Mouse (Mus musculus) lung, postnatal 10 days (tissue): Measurements from ENCODE around the gene Rps6kl1.
A peak's percentile ranks its signal among the peaks of the same experiment; 100 is the strongest.
"Not testable (repeated sequence)": the region's sequence is repeated elsewhere in the genome, so short reads cannot be mapped to it uniquely, and the experiment has no call there.

ENCODE experiments used
- DNase-seq: peaks from one replicate; pipeline ENCODE4 v3.0.0; 2021

The Rps6kl1 gene

DNA sequence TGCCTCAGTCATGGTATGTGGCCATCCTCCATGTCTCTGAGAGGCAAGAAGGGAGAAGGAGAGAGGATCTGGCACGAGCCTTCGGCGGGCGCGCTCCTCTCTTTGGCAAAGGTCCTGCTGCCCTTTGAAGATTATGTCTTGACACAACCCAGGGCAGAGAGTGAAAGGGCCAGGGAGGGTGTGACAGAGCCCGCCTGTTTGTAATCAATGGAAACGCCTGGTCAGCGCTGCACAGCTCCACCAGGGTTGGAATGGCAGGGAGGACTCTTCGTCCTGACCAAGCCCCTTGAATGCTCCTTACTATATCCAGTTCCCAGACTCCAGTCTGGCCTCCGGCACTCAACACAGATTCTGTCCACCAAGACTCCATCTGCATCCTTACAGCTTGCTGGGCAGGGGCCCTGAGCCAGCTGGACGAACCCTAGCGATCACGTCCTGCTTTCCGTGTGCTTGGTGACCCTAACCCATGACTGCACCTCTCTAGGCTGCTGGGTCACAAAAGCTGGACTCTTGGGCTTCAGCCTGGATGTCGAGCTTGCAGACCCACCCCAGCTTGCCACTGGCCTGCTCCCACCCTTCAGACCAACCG lies 24.1 kb upstream of the Rps6kl1 start:
- peak; percentile 57 for DNase-seq

DNA sequence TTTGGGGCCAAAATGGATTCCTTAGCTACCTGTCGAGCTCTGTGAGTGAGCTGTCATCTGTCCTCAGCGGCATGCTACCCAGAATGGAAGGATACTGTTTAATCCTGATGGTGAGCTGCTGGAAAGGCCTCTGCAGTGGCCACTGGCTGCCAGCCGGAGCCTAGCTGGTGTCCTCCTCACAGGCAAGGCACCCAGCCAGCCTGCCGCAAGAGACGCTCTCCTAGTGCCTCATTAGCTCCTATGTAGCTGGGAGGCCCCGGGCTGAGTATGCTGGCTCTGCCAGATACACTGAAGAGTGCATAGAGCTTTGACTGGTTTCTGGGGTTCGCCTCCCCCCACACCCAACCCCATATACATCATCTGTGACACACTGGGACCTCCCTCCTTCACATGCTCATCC lies 23.0 kb upstream of the Rps6kl1 start:
- peak; percentile 46 for DNase-seq

DNA sequence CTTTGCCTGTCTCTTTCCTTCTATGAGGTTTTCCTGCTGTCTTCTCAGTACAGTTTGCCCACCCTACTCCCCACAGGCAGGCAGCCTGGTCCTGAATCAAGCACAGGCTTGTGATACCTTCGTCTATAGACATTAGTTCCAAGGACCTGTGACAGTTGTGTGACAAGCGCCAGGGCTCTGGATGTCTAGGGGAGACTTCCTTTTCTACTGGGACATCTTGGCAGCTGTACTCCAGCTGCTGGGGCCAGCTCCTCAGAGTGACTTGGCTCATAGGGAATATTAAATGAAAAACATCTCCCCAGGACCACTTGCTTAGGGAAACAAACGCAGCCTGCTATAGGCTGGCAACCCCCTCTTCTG lies 19.9 kb upstream of the Rps6kl1 start:
- DNase-seq, result no peak

DNA sequence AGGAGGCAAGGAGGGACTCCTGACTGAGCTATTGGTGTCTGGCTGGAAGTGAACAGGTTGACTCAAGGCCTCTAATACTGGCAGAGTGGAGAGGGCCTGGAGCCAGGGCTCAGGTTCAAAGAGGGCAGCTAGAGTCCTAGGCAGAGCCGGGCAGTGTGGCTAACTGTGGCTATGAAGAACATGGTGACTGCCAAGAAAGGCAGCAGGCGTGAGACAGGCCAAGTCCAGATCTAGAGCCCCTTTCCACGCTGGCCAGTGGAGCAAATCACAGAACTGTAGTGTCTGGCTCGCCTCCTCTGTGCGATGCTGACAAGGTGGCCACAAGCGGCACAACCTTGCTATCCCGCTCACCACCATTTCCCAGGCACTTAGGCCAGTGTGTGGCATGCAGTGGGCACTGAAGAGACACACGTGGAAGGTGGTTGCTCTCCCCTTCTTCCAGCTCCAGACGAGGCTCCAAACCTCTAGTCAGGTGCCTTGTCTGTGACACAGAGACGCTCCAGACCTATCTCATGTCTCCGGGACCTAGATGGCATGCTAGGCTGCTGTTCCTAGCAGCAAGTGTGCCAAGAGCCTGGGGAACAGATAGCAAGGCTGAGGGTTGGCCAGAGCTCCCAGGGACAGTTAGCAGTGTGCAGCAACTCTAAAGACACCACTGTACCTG lies 19.4 kb upstream of the Rps6kl1 start:
- DNase-seq, result no peak

DNA sequence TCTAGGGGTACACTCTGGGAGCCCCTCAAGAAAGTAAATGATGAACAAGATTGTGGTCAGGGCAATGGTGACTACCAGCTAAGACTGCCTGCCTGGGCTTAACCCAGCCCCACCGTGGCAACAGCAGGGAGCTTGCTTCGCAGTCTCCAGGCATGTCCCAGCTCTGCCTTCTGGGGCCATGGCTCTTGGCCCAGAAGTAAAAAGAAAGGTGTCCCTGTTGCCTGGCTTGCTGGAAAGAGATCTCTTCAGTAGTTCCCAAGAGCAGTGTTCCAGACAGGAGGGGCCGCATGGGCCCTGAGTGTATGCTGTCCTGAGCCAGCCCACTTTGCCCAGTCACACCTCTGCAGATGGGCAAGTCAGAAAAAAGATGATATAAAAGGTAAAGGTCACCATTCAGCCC lies 18.8 kb upstream of the Rps6kl1 start:
- DNase-seq, result no peak

DNA sequence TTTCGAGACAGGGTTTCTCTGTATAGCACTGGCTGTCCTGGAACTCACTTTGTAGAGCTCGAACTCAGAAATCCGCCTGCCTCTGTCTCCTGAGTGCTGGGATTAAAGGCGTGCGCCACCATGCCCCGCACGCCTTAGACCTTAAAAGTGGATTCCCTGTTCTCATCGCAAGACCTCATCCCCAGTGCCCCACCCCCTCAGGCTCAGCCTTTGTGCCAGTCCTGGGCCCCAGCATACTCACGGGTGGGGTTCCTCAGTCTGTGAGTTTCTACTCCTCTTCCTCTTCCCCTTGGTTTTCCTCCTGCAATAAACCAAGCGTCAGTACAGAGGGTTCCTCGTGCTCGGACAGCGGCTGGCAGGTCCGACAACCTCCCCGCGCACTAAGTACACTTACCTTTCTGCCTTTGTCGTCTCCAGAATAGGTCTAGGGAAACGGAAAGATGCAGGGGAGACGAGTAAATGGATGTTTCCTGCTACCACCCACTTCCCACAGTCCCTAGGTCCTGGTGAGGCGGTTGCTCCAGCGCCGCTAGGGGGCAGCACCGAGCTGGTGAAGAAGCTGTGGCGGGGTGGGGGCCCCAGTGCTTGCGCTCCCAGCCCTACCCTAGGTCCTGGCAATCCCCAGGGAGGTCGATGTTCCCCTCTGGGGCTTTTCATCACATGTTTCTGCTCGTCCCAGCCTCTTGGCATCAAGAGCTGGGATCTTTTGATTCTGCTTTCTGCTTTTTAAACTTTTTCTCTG lies 18.2 kb upstream of the Rps6kl1 start:
- DNase-seq, result peak; percentile 92

DNA sequence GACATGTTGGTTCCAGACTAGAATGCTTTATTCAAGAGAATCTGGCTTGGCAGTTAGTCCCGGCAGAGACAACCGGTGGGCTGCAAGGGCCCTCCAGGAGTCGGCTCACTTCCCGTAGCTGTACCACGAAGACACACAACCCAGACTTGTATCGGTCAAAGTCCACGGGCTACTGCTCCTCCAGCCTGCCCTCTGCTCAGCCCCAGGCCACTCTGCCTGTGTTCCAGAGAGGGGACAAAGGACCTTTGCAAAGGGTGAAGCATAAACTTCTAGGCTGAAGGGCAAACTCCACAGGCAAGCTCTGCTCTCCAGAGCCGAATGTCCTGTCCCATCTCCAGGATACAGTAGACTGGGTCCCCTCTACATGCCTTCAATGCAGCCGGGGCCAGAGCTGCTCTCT lies 15.6 kb upstream of the Rps6kl1 start:
- DNase-seq, result no peak

DNA sequence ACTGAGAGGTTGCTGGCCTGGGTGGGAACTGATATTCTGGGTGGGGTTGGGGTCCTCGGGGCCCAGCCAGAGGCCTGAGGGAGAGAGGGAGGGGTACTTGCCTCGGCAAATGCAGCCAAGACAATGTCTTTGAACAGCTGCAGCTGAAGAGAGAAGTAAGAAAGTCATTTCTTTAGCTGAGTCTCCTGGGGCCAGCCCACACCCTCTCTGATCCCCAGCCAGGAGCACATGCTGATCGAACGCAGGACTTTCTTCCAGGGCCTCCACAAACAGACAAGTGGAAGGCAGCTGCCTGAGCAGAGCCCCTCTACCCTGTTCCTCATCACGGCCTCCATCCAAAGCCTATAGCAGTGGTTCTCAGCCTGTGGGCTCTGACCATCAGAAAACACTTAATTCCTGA lies 13.9 kb upstream of the Rps6kl1 start:
- DNase-seq, result no peak

DNA sequence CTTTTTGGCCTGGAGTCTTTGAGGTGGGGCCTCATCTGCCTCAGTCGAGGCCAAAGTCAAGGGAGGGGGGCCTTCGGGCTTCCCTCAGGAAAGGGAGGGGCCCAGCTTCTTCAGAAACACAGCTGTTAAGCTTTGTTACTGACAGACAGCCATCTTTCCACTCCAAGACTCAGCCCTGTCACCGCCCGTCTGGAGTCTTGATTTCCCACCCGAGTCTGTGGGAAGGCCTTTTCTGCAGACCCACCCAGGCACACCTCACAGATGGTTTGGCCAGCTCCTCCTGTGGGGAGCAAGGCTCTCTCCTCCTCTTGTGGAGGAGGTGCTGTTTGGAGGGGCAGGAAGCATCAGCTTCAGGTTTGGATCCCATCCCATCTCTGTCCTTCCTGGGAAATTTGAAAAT lies 8.5 kb upstream of the Rps6kl1 start:
- DNase-seq, result no peak

DNA sequence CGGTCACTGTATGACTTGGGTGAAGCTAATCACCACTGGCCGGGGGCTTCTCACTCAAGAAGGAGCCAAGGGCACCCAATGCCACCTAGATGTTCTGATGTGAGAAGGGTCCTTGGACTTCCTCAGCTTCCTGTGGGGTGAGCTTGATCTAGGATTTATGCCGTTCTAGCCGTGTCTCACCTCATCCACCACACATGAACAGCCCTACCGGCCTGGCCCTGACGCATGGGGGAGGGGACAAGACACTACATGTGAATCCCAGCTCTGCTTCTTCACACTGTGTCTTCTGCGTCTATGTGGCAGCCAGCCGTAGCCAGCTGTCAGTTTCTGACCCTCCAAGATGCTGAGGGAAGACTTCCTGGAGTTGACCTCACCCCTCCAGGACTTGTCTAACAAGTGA lies 7.7 kb upstream of the Rps6kl1 start:
- DNase-seq, result no peak

DNA sequence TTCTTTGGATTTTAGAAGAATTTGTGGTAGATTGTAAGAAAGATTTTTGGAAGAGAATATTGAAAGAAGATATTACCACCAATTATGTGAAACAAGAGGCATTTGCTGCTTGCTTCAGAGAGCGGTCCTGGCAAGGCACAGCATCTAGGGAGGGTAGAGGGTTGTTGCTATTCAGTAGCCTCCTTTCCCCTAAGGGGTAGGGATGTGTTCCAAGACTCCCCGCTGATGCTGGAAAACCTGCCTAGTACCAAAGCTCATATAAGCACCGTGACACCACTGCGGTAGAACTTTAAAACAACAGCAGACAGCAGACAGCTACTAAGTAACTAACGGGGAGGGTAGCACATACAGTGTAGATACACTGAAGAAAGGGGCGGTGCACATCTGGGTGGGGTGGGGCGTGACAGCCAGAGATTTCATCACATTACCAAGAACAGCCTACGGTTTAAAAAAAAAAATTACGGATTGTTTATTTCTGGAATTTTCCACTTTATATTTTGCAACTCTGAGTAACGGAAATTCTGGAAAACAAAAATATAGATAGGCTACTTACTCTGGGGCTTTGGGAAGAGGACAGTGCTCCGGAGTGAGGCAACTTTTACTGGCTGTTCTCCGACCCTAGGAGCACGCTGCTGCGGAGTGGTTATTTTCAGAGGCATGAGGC lies 6.9 kb upstream of the Rps6kl1 start:
- DNase-seq, result no peak

DNA sequence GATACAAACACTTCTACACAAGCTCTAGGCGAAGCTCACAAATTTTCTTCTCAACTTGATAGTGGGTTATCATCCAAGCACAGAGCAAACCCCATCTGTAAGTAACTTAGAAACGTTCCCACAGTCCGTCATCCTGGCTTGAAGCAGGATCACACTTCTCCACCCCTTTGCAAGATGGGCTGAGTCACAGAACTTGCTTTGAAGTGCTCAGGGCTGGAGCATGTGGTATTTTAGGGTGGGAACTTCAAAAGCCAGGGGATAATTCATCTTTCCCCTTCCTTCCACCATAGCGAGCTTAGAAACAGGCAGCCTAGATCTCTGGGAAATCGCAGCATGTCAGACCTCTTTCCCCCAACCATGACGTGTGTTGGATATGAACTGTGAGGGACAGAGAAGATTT lies 5.3 kb upstream of the Rps6kl1 start:
- no peak for DNase-seq

DNA sequence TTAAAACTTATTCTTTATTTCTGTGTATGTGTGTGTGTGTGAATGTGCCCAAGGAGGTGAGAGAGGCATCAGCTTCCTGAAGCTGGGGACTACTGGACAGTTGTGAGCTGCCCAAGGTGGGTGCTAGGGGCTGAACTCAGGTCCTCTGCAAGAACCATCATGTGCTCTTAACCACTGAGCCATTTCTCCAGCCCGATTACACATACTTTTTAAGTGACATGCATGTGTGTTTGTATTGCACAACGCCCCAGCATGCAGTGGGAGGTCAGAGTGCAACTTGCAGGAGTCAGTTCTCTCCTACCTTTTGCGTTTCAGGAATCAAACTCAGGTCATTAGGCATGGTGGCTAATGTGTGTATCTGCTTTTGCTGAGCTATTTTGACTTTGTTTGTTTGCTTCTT lies 1.9 kb upstream of the Rps6kl1 start:
- no peak for DNase-seq

DNA sequence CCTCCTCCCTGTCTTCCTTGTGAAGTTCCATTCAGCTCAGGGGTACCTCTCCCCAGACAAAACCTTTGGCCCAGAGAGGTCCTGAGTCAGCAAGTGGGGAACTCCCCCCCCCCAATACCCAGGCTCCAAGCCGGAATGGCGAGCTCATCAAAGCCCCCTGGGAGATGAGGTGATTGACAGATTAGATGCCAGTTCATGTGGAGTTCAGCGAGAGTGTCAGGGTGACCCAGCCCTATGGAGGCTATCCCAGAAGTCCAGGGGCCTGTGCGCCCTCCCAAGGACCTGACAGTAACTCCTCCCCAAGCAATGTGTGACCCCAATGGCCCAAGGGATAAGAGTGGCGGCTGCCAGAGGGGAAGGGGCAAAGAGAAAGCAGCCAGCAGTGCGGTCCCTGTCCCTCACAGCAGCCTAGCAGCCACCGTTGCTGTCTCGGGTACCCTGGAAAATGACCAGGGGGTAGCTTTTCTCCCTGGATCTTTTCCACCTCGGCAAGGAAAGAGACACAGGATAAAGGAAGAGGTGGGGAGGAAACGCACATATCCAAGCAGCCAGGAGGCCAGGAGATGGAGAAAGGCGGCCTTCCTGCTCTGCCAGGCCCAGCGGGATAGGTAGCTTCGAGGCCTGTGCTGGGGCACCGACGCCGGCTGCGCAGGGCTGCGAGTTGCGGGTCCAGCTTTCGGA lies 603 bp downstream of the Rps6kl1 start:
- no peak for DNase-seq

DNA sequence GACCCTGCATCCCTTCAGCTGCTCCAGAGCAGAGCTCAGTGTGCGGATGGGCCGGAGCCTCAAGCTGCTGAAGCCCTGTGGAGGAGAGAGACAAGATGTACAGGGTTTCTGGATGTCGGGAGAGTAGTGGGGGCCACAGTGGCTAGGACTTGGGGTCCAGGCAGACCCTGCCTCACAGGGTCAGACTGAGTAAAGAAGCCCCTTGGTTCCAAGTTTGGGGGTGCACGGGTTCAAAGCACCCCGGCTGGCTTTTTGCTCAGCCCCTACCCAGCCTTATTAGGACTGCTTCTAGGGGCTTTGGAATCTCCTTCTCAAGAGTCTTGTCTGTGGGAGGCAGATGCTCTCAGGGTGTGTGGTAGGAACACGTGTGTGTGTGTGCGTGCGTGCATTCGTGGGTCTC lies 4.2 kb downstream of the Rps6kl1 start:
- DNase-seq, result no peak

DNA sequence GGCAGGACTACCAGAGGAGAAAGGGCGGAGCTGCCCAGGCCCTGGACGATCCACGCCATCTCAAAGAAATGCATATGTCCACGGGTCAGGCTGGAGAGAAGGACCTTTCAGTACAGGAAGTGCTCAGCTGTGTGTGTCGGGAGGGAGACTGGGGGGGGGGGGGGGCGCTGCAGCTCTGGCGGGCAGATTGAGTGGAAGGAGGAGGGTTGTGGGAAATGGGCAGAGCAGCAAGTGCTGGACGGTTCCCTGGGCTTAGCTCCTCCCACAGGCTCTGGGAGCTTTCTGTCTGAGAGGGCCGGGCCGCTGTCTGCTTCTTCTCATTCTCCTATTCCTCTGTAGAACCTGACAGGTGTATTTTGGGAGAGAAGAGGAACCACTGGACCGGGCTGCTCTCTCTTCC lies 4.7 kb downstream of the Rps6kl1 start:
- peak; percentile 72 for DNase-seq

DNA sequence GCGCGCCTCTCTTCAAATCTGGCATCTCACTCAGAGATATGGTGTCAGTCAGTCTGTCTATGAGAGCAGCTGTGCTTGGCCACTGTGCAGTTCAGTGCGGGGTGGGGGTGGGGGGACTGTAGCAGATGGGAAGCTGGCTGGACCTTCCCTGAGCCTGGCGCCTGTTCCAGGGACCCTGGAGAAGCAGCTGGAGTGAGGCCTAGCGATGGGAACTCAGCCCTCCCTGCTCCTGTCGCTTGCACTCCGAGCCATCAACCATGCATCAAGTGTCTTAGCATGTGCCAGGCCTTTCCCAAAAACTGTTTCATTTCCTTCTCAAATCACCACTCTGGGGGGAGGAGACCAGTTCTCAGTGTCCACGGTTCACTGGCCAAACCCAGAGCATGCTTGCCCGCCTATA lies 5.4 kb downstream of the Rps6kl1 start:
- DNase-seq, result peak; percentile 70

DNA sequence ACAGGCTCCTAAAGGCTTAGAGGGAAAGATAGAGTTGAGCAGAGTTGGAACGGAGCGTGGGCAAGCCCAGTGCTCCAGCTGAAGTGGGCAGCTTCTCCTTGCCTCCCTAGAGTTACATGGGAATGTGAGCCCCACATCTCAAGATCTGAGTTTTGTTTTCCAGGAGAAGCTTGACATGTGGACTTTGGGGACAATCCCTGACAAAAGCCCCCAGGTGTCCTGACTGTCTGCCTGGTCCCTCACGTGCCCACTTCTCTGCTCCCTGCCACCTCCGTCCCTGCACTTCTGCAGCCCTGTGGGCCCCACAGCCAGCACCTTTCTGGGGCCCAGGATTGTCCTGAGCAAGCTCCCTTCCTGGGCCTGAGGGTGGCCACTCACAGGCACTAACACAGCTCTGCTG lies 6.2 kb downstream of the Rps6kl1 start:
- DNase-seq, result no peak

DNA sequence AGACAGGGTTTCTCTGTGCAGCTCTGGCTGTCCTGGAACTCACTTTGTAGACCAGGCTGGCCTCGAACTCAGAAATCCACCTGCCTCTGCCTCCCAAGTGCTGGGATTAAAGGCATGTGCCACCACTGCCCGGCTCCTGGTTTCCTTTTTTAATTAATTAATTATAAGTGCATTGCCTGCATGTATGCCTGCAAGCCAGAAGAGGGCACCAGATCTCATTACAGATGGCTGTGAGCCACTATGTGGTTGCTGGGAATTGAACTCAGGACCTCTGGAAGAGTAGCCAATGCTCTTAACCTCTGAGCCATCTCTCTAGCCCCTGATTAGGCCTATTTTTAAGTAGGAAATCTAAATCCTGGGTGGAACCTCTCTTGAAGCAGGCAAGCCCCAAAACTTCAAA lies 6.8 kb downstream of the Rps6kl1 start:
- DNase-seq, result not testable (repeated sequence)

DNA sequence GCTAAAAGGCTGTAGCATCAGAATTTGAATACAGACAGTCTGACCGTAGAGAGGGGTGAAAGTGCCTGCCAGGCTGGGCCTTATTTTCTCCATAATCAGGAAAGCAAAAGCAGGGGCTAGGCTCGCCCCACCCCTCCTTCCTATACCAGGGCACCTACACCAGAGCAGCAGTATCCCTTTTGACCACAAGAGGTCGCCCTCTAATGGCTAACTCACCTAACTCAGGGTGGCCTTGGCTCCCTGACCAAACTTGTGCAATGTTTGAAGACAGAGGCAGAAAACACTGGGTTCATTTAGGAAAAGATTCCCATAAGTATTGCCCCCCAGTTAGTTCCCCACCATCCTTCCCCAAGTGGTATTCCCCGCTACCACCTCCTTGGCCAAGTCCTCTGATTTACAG lies 8.3 kb downstream of the Rps6kl1 start:
- peak; percentile 90 for DNase-seq

DNA sequence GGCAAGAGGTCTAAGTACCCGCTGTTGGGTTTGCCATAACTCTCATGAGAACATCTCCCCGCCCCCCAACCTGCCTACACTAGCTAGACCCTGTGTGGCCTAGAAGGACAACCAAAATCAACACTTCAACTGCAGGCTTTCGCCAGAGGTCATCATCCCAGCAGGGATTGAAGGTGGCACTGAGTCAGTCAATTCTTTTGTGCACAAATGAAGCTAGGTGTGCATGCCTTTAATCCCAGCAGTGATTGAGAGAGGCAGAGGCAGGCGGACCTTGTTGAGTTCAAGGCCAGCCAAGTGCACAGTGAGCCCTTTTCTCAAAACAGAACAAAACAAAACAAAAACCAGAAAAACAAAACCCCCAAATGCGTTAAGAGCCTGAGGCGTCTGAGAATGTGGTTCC lies 10.0 kb downstream of the Rps6kl1 start:
- no peak for DNase-seq

DNA sequence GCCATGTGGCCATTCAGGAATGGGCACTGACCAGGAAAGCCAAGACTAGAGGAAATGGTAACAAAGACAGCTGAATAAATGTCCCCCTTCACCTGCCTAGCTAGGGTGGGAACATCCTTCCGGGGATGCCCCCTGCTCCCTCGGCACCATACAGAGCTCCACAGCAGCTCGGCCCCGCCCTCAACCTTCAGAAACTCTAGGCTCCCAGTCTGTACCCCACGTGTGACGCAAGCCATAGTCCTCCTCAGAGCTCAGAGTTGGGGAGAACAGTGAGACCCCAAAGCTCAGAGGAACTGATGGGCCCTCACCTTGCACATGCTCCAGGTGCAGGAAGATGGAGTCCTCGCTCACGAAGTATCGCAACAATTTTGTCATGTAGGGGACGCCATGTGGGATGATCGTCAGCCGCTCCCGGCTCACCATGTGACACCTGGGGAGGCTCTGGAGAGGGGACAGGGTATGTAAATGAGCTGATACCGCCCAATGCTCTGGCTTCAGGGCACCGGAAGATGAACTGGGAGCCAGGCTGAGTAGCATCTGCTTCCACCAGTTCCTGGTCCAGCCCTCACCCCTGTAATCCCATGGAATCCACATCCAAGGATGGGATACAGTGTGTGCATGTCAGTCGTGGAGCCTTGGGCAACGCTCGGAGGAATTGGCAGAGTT lies 10.9 kb downstream of the Rps6kl1 start:
- no peak for DNase-seq

DNA sequence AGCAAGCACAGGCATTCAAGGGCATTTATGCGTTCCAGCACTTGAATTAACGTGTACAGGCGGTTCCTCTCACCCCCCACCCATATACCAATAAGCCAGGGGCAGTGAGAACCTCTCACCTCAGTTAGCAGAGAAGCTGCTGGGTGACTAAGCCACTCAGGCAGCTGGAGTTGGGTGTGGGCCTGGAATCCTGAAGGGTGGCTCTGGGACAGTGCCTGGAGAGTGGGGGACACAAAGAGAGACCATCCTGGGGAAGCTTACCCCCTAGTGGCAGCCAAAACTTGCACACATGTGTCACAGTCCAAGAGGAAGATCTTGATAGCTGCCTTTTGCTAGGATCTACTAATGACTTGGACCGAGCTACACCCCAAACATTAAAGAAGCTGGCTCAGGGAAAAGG lies 14.4 kb downstream of the Rps6kl1 start:
- no peak for DNase-seq
